Mouse (Mus musculus) CH12F3 (cell line): ENCODE measurements around the gene Sema3b.

ENCODE experiments used
- in situ Hi-C: fragments of 300-500 bp; cut with MboI; formaldehyde crosslinking; loops from 2 replicates; pipeline ENCODE4 v1.14.3; 2020; ENCODE audit warnings: low sequenced_read_pairs

The Sema3b gene

DNA sequence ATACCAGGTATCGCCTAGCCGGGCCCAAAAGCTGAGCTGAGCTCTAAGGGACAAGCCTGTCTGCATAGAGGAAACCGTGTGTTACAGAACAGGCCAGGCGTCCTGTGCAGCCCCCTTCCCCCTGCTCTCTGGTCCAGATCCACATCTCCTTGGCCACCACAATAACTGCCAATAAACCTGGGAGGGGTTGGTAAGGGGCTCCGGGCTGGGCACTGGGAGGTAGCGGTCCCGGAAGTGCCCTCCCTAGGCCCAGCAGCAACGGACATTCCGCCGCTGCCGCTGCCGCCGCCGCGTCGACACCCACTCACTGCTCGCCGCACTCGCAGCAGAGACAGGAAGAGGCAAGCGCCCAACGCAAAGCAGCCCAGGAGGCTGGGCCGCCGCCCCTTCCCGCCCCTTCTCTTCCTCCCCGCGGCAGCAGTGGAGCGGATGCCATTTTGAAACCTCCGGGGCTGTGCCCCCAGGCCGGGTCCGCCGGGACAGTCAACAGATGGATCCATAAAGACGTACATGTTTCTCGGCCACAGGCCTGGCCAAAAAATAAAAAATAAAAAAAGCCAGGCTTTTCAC is 24.1 kb upstream of the Sema3b start:
- in situ Hi-C loops: no loop called here

DNA sequence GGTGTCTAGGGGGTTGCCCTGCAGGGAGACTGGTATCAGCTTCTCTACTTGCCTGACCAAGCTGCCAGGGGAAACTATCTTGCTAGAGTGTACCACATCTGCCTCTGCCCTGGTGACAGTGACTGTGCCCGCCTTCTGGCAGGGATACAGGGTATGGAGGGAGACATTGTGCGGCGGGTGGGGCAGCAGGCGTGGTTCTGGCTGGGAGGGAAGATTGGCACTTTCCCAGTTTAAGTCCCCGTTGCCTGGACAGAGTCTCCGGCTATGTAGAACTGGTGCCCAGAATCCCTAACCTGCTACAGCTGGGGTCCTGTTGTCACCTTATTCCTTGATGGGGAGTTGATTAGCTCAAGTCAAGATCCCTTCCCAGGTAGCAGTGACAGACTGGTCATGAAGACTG is 23.4 kb upstream of the Sema3b start:
- in situ Hi-C loops: no loop called here

DNA sequence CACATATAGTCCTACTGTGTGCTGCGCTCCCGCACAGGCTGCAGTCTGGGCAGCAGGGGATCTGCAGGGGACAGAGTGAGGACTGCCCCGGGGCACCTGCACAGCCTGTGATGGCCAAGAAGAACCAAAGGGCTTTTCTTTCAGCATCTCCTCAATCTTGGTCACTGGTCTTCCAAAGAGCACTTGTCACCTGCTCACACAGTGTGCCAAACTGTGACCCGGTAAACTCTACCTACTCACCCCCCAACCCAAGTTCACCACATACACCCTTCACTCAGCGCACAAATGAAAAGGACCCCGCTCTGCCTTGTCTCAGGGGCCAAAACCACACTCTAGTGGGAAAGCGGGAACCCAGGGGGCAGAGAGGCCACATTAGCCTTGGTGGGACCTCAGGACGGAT is 22.8 kb upstream of the Sema3b start:
- in situ Hi-C loops: no loop called here

DNA sequence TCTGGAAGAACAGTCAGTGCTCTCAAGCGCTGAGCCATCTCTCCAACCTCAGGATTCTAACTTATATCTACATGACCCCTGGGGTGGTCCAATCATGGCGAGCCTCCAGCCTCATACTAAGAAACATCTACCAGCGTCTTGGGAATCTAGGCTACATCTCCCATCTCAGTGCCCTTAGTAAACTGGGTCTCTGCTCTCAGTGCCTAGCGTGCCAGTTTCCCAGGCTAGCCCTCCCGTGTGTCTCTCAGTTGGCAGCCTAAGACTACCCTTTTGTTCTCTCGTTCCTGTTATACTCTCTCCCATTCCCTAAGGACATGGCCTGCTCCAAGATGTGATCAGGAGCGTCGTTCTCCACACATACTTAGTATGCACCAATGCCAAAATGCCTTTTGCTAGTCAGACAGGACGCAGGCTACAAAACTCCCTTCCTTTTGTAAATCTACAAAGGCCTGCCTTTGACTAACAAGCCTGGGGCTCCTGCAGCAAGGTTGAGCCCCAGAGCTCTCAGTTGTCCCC is 22.3 kb upstream of the Sema3b start:
- in situ Hi-C loops: no loop called here

DNA sequence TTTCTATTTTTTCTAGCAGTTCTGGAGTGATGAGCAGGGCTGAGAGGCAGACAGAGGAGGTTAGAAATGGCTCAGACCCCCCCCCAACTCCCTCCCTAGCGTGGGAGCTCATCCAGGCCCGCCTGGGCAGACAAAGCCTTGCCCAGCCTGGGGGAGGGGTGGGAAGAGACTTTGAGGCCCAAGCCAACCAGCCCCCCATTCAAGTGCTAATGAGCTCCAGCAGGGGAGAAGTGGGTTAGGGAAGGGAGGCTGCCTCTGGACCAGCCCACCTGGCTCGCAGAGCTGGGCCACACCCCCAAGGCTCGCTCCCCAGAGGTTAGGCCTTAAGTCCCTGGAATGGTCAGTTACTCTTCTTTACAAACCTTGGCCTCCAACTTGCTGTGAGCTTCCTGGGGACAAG is 21.5 kb upstream of the Sema3b start:
- in situ Hi-C loops: no loop called here

DNA sequence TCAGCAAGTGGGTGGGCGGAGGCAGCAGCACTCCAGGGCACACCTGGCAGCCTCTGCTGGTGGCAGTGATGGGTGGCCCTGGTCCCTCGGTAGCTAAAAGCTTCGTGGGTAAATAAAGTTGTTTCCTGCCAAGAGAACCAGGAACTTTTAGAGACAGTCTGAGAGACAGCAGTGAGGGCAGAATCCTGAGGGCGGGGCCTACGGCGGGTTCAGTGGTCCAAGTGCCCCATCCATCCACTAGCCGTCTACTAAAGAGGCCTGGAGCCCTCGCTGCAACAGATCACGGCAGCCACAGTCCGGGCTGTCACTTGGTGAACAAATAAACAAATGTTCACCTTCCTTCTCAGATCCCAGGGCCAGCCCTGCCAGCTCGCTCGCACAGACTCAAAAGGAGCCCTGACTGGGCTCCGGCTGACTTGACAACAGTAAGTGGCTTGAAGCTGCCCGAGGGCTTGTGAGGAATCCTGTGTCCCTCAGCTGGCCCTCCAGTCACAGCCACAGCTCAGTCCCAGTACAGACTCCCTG is 20.9 kb upstream of the Sema3b start:
- in situ Hi-C loops: no loop called here

DNA sequence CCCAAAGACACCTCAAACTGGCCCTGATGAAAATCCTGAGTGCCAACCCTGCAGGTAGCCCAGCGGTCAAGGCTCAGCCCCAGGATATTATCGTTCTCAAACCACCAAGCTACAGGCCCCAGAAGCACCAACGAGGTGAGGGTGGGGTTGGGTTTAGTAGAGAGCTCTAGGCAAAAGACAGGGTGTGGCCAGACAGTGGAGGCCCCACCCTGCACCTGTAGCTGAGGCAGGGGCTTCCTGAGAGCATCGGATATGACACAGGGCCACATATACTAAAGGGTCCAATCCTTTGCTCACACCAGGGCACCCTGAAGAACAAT is 20.3 kb upstream of the Sema3b start:
- in situ Hi-C loops: no loop called here

DNA sequence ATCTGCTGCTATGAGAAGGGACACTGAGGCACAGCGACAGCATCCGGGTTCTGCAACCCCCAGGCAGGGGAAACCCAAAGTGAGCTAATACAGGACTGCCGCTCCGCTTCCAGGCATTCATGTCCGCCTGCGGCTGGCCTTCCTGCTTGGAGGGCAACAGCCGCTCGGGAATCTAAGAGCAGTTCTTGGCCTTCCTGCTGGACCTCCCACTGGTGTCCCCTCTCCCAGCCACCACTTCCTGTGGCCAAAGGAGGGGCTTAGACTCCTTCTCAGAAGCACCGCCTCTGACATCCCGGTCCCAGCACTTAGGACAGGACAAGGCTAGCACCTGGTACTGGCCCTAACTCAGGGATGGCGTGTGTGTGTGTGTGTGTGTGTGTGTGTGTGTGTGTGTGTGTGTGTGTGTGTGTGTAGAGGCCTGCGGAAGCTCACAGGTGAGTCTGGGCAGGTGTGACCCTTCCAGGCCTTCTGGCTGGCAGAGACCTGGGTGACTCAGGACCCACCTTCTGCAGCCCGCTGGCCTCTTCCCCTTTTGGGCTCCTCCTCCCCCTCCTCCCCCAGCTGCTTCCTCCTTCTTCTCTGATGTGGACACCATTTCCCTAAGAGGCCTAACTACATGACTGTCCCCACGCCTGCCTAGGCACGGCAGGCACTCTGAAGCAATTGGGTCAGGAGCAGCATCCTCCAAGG is 19.8 kb upstream of the Sema3b start:
- in situ Hi-C loops: no loop called here

DNA sequence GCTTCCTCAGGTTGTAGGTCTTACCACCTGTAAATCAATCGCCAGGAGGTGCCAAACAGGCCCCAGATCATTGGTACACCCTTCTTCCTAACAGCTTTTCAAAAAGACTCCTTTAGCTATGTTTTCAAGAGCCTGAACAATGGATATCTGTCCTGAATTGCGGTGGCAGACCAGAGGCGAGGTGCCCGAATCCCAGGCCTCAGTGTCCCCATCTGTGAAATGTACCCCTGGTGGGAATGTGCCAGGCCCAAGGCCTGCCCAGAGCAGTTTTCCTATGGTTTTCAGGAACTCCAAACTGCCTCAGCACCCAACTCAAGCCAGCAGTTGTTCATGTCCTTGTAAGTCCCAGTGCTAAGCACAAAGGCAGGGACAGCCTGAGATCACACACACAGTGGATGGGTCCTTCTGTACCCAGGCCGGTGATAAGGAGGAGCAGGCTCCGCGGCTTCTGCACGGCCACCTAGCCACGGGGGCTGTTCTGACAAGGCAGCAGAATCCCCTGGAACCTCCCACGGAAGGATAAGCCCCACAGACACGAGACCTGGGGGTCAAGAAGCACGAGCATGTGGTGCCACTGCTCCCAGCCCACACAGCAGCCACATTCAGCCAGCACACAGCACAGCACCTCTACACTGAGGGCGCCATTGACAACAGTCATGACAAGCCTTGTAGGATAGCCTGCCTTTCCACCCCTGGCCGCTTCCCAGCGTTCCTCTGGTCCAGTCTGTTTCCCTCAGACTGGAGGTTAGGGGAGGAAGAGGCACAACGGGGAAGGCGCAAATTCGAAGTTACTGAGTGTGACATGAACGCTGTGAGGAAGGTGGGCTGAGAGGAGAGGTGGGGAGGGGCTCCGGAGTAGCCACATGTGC is 18.6 kb upstream of the Sema3b start:
- in situ Hi-C loops: no loop called here

DNA sequence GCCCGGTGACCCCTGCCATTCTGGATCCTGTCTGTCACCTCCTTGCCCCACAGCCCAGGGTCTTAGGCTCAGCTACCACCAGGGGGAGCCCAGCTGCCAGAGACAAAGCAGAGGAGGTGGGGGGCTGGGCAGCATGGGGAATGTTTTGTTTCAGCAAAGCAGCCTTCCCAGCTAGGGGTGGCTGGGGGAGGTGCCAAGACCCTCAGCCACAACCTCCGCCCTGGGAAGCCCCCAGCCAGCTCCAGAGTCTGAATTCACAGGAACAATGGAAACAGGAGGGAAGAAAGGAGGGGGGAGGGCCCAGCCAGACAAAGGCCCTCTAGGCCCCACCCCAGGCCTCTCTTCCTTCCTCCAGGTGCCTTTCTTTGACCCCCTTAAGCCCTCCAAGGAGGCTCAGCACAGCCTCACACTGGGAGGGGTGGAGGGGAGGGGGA is 17.8 kb upstream of the Sema3b start:
- in situ Hi-C loops: no loop called here

DNA sequence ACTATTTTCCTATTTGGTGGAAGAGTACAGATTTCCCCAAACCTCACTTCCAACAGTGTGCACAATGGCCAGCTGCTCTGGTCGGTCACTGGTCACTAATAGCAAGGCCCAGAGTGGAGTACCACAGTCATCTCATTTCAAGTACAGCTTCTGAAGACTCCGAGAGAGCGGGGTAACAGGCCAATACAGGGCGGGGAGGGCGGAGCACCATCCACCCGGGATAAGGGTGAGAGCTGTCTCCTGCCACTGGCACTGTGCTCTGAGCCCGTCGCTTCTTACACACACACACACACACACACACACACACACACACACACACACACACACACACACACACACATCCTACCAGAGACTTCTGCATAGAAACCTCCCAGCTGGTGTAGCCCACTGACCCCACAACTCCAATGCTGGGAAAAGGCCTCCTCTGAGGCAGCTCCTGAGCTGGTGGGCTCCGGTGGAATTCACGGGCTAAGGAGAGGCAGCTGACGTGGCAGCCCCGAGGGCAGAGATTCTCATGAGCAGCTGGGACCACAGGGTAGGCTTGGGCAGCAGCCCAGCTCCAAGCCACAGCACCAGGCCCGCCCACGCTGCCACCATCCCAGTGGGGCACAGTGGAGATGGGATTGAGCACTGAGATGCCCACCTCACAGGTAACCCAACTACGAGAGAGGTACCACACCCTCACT is 17.3 kb upstream of the Sema3b start:
- in situ Hi-C loops: no loop called here

DNA sequence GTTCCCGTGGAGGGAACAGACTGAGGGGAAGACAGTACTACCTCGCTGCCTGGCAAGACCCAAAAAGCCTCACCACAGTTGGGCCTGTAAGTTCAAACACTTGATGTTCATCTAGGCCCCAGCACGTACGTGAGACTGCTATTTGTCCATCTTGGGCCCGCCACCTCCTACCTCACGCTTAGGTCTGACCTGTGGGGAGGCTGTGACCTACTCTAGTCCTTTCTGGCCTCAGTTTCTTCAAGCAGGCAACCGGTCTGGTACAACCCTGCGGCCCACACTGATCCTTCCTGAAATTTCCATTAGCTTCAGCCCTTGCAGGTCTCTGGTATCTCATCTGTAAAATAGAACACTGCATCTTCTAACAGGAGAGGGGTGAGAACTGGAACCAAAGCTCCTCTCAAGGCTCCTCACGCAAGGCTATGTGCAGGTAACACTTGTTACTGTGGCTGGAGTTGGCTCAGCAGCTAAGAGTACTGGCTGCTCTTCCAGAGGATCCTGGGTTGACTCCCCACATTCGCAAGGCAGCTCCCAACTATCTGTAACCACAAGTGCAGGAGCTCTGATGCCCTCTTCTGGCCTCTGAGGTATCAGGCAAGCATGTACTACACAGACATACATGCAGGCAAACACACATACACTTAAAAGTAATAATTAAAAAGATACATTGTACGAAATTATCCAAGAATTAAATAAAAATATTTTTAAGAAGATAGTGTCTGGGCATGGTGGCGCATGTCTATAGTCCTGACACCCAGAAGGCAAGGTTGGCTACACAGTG is 16.5 kb upstream of the Sema3b start:
- in situ Hi-C loops: no loop called here

DNA sequence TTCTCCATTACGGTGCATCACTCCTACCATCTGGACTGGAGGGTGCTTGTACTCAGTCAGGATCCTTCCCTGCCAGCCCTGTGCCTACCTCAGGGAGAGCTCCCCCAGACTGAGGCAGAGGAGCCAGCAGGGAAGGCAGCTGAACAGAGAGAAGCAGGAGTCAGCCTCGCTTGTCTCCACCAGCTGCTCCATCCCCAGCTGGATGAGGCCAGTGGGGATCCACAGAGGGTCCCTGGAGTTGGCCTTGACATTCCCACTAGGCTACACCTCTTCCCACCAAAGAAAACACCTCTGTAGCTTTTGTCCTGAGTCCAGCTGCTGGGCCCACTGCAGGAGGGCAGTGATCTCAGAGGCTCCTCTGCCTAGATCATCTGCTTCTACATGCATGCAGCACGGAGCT is 15.9 kb upstream of the Sema3b start:
- in situ Hi-C loops: no loop called here

DNA sequence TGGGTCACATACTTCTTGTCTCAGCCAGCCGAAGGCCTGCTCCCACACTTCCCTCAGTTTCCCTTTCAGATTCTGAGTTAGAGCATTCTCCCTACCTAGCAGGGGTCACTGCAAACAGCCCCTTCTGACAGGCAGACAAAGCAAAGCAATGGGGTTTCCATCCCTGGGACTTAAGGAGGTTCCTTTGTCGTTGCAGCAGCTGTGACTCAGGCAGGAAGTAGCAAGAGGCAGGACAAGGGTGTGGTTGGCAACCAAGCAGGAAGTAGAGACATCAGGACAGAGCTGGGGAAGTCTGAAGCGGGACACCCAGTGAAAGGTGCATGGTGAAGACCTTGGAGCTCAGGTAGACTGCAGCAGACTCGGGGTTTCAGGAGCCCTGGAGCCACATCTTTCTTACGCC is 15.5 kb upstream of the Sema3b start:
- in situ Hi-C loops: no loop called here

DNA sequence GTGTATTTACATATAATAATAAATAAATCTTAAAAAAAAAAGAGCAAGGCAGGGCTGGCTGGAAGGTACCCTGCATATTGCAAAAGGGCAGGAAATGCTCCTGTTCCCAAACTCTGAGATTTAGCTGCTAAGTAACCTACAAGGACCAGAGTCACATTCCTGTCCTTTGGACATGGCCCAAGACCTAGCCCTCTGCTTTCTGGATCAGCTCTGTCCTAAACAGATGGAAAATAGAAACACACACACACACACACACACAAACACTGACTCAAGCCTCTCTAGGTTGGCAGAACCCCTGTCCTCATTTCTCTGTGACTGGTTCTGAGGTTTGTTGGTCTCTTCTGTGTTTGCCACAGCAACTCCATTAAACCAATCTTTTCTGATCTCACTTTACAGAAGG is 11.9 kb upstream of the Sema3b start:
- in situ Hi-C loops: no loop called here

DNA sequence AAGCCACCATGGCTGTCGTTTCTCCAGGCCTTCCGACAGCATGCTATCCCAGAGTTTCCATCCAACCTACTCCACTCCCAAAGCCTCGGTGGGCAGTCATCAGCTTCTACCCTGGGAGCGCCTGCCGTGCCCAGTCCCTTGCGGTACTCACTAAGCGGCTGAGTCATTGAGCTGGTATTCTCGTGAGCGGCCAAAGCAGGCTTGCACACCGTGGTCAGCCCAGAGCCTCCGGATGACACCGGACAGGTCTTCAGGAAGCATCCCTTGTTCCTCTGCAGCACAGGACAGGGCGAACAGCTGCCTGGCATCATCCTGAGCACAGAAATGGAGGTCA is 10.5 kb upstream of the Sema3b start:
- in situ Hi-C loops: no loop called here

DNA sequence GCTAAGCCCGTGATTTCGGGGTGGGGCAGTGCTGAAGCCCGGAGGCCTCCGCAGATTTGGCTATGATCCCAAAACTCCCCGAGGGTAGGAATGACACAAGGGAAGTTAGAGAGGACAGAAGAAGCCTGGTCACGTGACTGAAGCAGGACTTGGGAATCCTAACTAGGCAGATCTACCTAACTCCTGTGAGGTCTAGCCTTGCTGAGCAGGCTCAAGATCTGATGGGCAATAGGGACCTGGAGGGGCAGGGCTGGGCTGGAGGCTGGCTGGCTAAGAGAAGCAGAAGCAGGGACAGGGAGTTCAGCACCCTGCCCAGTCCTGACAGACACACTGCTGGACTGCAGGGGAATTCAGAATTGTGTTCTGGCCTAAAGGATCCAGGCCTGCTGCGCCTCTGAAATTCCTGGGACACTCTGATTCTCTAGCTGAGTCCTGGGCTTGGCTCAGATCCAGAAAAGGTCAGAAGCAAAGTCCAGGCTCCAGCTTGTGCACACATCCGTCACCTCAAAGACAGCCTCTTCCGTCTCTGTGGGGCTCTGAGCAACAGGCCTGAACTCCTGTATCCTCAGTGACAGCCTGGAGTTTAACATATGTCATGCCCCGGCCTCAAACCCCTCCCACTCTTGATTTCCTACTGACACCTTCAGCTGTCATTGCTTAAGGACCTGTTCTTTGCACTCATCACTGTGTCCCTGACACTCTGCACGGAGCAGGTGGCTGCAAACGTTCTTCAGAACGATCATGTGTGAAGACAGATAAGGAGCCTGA is 9.9 kb upstream of the Sema3b start:
- in situ Hi-C loops: no loop called here

DNA sequence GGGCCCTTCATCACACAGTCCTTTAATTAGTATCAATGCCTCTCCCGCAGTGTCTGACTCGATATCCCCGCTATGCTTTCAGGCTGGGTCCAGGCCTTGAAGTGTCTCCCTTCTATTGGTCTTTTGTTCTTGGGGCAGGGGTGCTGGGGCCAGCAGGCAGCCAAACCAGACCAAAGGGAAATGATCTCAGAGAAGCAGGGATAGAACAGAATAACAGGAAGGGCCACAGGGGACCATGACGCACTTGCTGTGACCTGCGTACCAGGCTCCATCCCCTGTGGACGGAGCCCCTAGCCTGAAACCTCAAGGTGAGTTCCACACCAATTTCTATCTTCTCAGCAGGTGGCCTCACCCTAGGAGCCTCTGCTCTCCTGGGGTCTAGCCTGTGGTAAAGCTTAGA is 9.1 kb upstream of the Sema3b start:
- in situ Hi-C loops: no loop called here

DNA sequence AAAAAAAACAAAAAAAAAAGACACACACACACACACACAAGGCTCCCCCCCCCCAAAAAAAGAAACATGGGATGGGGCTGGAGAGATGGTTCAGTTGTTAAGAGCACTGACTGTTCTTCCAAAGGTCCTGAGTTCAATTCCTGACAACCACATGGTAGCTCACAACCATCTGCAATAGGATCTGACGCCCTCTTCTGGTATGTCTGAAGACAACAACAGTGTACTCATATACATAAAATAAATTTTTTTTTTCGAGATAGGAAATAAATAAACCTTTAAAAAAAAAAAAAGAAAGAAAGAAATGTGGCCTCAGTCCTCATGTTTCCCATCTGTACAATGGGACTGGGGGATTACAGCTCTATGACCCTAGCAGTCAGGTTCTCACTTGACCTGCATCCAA is 8.4 kb upstream of the Sema3b start:
- in situ Hi-C loops: no loop called here

DNA sequence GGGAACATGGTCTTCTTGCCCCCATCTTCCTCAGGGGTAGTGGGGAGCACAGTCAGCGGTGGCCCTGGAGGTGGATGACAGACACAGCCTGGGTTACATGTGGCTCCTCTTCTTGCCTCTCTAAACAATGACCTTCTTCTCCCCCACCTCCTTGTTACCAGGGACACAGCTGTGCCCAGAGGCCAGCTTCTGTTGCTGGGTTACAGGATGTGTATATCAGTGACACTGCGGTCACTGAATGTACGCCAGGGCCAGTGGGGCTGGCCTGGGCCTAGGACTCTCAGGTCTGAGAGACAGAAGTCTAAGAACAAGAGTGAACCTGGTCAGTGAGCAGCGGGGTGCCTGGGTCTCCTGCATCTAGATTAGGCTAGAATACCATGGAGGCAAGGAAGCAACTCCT is 6.0 kb upstream of the Sema3b start:
- in situ Hi-C loops: no loop called here
